Mouse (Mus musculus) forebrain, embryonic 16.5 days (tissue): ENCODE measurements at regions not wholly inside any gene's neighbourhood (a gene's known extent, or its start where the extent isn't known, plus 50 kb on each side); places are given as distances from the start of the nearest gene placed in this dataset.
A peak's percentile ranks its signal among the peaks of the same experiment; 100 is the strongest.

Source experiments
- ATAC-seq: fragments of 200-750 bp; cut with Nextera tagmentation; 2 replicates; pipeline ENCODE4 v1.8.0; 2017; ENCODE audit warnings: mild to moderate bottlenecking, moderate library complexity
- H3K27ac ChIP-seq: fragments of 300-500 bp; sonication (generic); 2 replicates; pipeline ENCODE4 v1.5.1; 2014; ENCODE audit warnings: low read length, control low read depth
- H3K27me3 ChIP-seq: fragments of 300-500 bp; sonication (generic); replicated peaks from 2 replicates; pipeline ENCODE4 v1.6.1; 2014; ENCODE audit warnings: low read length; ENCODE audit not compliant: control insufficient read depth, insufficient read depth
- H3K36me3 ChIP-seq: fragments of 300-500 bp; sonication (generic); 2 replicates; pipeline ENCODE4 v1.6.1; 2014; ENCODE audit not compliant: control insufficient read depth, insufficient read depth
- H3K4me1 ChIP-seq: fragments of 300-500 bp; sonication (generic); replicated peaks from 2 replicates; pipeline ENCODE4 v1.6.1; 2014; ENCODE audit warnings: low read length; ENCODE audit not compliant: control insufficient read depth, insufficient read depth
- H3K4me2 ChIP-seq: fragments of 300-500 bp; sonication (generic); 2 replicates; pipeline ENCODE4 v1.6.1; 2014; ENCODE audit warnings: mild to moderate bottlenecking, low read length, control low read depth
- H3K4me3 ChIP-seq: fragments of 300-500 bp; sonication (generic); replicated peaks from 2 replicates; pipeline ENCODE4 v1.5.1; 2014; ENCODE audit warnings: mild to moderate bottlenecking, low read length, control low read depth
- H3K9ac ChIP-seq: fragments of 300-500 bp; sonication (generic); replicated peaks from 2 replicates; pipeline ENCODE4 v1.6.1; 2014; ENCODE audit warnings: low read depth, low read length, control low read depth
- H3K9me3 ChIP-seq: fragments of 300-500 bp; sonication (generic); 2 replicates; pipeline ENCODE4 v1.6.1; 2016; ENCODE audit warnings: low read length; ENCODE audit not compliant: control insufficient read depth
- WGBS: fragments of 180-500 bp; shearing (Covaris S2); extraction: QIAGEN DNeasy Blood & Tissue Kit; methylation state at CpG from one replicate; pipeline ENCODE4 v1.1.7; 2014; 5-methylcytosine and 5-hydroxymethylcytosine counted together

DNA sequence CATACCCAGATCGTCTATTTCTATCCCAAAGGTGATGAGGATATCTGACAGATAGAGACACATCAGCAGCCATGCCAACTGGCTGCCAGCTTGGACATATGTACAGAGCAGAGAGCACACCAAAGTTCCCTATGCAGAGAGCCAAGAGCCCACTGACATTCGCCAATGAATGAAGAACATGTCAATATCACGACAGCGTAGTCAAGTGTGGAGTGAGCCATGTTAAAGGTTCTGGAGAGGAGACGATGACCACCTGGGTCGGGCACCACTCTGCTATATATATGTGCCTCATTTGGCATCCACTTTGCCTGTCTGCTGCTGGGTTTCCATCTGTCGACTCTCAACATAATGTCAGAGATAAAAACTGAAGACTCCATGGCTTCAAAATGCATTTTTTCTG lies 159.2 kb upstream of the Gbe1 start:
- no peaks in the 10 kb centered on the region for H3K9me3 ChIP-seq
- H3K9ac ChIP-seq: no peak overlapping the region
- H3K27me3 ChIP-seq: no peaks in the 10 kb centered on the region
- 71% methylated on average over 7 of the region's 7 CpGs for WGBS
- no peak overlapping the region for H3K4me2 ChIP-seq
- no peak overlapping the region for H3K4me3 ChIP-seq
- no peak overlapping the region for H3K27ac ChIP-seq
- no peaks in the 10 kb centered on the region for H3K4me1 ChIP-seq
- no peaks in the 10 kb centered on the region for H3K36me3 ChIP-seq
- peak; percentile 47 for ATAC-seq

DNA sequence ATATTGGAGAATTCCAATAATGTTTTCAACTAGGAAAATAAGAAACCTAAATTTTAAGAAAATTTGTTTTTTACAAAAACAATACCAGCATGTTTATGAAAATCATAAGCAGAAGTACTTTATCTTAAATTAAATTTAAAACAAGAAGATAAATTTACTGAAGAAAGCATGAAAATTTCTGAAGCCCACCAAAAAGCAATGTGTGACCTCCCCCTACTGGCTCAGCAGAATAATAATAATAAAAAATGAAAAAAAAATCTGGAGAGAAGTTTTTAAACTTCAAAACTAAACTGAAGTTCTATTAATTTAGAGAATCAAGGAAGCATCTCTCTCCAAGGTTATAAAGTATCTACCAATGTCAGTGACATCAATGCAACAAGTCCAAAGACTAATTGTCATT lies 153.2 kb upstream of the Gbe1 start:
- no peak overlapping the region for H3K4me2 ChIP-seq
- no peaks in the 10 kb centered on the region for H3K27me3 ChIP-seq
- H3K36me3 ChIP-seq: no peaks in the 10 kb centered on the region
- no peak overlapping the region for H3K4me3 ChIP-seq
- H3K27ac ChIP-seq: no peak overlapping the region
- ATAC-seq: no peak
- no peaks in the 10 kb centered on the region for H3K4me1 ChIP-seq
- no peak overlapping the region for H3K9ac ChIP-seq
- H3K9me3 ChIP-seq: no peaks in the 10 kb centered on the region

DNA sequence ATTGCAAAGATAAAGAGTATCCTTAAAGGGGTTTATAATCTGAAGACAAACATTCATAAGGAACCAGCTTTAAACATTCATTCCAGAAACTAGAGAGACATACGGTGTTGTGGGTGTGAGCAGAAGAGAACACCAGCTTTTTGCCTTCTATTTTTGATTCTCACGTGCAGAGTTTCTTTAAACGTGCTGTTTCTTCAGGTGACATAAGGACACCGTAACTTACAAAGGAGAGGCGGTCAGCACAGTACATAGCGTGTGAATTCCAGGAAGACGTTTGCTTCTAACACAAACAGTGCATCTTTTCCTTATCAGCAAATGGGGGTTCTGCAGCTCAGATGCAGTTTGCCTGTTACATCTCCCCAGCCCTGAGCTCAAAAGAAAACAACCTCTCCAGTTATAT lies 138.6 kb upstream of the Gbe1 start:
- 85% methylated on average over 7 of the region's 7 CpGs for whole genome bisulfite sequencing
- no peak overlapping the region for H3K27ac ChIP-seq
- no peaks in the 10 kb centered on the region for H3K36me3 ChIP-seq
- no peaks in the 10 kb centered on the region for H3K27me3 ChIP-seq
- ATAC-seq: no peak
- no peak overlapping the region for H3K4me3 ChIP-seq
- H3K9ac ChIP-seq: no peak overlapping the region
- no peak overlapping the region for H3K4me2 ChIP-seq
- no peaks in the 10 kb centered on the region for H3K4me1 ChIP-seq
- H3K9me3 ChIP-seq: no peaks in the 10 kb centered on the region

DNA sequence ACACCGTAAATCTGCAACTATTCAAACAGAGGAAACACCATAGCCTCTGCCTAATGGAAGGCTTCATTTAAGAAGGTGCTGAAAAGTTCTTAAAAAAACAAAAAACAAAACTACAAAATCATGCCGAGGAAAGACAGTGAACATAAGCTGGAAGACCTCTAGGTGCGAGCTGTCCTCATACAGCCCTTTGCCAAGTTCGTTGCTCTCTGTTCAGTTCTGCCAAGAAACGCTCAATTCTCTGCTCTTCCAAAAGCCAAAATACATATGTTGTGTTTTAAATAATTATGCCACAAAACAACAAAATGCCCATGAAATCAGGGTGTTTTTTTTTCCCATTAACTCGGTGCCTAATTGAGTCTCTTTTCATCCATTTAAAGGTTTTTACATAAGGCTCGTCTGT lies 134.8 kb upstream of the Gbe1 start:
- ATAC-seq: peak; percentile 52; the same call in 1 of the 2 replicates
- Histone ChIP-seq H3K9ac (no peak overlapping the region), H3K4me2 (no peak overlapping the region), H3K36me3 (no peaks in the 10 kb centered on the region), H3K9me3 (no peaks in the 10 kb centered on the region), H3K27ac (no peak overlapping the region), H3K27me3 (no peaks in the 10 kb centered on the region), H3K4me1 (no peaks in the 10 kb centered on the region), H3K4me3 (no peak overlapping the region)
- WGBS: 34% methylated on average over 7 of the region's 7 CpGs

DNA sequence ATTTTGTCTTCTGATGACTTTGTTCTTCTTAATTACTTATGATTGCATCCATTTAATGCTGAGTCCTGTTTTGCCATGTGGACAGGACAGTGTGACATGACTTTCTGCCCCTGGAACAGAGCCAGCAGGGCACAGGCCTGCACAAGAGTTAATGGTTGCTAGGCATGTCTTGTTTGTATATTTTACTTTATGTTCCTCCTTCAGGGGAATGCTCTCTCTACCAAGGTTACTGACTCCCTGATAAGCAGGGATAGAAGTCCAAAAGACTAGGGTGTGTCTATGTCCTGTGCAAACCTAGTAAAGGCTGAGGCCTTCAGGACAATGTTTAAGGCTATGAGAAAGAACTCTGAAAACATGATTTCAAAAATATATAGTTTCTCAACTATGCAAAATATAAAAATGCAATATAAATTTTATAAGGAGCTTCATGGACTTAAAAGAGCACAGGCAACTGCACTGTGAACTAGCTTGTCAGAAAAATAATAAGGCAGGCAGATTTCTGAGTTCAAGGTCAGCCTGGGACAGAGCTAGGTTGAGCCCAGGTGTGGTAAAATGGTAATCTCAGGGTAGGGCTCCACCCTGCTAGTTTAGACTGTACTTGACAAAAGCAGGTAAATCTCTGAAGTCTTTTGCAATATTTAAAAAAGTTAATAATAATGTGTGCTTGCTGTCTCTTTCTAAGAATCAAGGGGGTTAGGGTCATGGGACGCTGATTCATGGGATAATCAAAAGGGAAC lies 99.7 kb upstream of the Gbe1 start:
- H3K9ac ChIP-seq: no peak overlapping the region
- no peak overlapping the region for H3K4me3 ChIP-seq
- no peaks in the 10 kb centered on the region for H3K27me3 ChIP-seq
- H3K4me2 ChIP-seq: no peak overlapping the region
- no peak for ATAC-seq
- no peaks in the 10 kb centered on the region for H3K36me3 ChIP-seq
- H3K27ac ChIP-seq: no peak overlapping the region
- no peaks in the 10 kb centered on the region for H3K4me1 ChIP-seq
- 55% methylated on average over 1 of the region's 1 CpGs for WGBS
- no peaks in the 10 kb centered on the region for H3K9me3 ChIP-seq

DNA sequence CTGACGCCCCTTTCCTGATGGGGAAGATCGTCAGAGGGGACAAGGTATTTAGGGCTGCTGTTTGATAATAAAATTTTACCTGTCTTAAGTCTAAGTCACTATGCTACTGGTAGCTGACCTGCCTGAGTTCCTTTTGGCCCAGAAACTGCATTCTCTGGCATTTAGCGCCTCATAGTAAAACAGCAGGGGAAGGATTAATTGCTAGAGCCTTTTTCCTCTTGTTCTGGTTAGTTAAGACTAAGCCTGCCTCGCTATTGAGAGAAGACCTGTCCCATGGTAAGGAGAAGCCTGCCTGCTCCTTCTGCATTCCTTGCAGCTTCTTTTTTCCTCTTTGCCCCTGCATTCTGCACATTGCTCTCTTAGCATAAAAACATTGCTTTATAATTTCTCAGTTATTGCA lies 98.9 kb upstream of the Gbe1 start:
- Histone ChIP-seq H3K9ac (no peak overlapping the region), H3K27ac (no peak overlapping the region), H3K27me3 (no peaks in the 10 kb centered on the region), H3K4me2 (no peak overlapping the region), H3K9me3 (no peaks in the 10 kb centered on the region), H3K36me3 (no peaks in the 10 kb centered on the region), H3K4me1 (no peaks in the 10 kb centered on the region), H3K4me3 (no peak overlapping the region)
- WGBS: 10% methylated on average over 4 of the region's 4 CpGs
- ATAC-seq: no peak

DNA sequence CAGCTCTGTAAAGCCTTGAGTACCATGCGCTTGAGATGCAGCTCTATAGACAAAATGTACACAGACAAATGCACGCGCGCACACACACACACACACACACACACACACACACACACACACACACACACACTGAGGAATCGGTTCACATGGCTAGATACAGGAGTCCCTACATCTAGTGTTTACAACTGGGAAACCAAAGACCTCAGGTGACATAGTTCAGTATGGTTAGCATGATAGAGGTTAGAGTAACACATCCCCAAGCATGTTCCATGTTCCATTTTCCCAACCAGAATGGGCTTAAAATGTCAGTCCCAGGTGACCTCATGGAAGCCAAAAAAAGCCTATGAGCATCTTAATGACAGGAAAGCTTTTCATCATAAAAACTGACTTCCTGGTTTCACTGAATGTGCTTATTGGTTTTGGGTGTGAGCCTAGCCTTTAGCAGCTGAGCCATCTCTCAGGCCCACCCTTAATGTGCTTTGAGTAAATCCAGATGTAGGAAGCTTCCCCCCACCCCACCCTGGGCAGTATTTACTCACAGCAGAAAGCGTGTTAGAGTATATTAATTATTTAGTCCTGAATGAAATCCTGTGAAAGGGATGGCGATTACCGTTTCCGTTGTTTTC lies 86.0 kb upstream of the Gbe1 start:
- Histone ChIP-seq H3K9me3 (no peaks in the 10 kb centered on the region), H3K36me3 (no peaks in the 10 kb centered on the region), H3K4me3 (no peak overlapping the region), H3K4me1 (0 out of 2 replicates have a peak, but pooled peaks cover 2% of the 10 kb centered on the region), H3K9ac (no peak overlapping the region), H3K4me2 (no peak overlapping the region), H3K27me3 (no peaks in the 10 kb centered on the region), H3K27ac (no peak overlapping the region)
- WGBS: 88% methylated on average over 9 of the region's 9 CpGs
- ATAC-seq: no peak

DNA sequence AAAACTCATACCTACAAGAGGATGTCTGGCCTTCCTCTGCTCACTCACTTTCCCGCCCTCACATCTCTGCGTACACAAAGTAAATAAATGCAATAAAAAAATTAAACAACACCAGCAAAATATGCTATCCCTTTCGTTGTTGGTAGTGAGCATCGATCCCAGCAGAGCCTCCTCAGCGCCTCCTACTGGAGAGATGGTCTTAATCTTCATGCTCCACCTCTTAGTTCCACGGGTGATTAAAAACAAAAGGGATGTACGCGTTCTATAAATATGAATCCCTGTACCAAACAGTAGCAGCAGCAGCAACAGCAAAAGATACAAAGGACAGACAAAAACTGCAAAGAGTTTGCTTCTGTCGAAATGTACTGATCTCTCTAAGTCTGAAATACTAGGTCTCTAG lies 81.0 kb upstream of the Gbe1 start:
- ATAC-seq: no peak
- Histone ChIP-seq H3K4me2 (no peak overlapping the region), H3K36me3 (no peaks in the 10 kb centered on the region), H3K9me3 (no peaks in the 10 kb centered on the region), H3K27ac (no peak overlapping the region), H3K4me1 (0 out of 2 replicates have a peak, but pooled peaks cover 2% of the 10 kb centered on the region), H3K4me3 (no peak overlapping the region), H3K9ac (no peak overlapping the region), H3K27me3 (no peaks in the 10 kb centered on the region)
- 95% methylated on average over 9 of the region's 9 CpGs for WGBS

DNA sequence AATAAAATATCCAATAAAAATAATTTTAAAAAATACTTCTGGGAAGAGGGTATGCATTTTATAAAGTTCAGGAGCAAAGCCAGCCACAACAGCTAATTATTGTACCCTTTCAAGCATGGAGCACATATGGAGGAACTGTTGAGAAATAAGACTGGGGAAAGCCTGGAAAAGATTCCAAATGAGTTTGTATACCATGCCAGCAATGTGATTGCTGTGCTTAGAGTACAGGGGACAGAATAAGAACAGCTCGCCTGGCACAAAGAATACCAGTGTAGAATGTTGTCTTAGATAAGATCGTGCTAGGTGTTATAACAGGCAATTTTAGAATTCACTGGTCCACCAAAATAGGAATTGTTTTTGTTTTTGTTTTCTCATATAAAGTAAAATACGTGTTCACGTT lies 78.6 kb upstream of the Gbe1 start:
- H3K9ac ChIP-seq: no peak overlapping the region
- no peaks in the 10 kb centered on the region for H3K36me3 ChIP-seq
- H3K4me1 ChIP-seq: no peaks in the 10 kb centered on the region
- H3K27me3 ChIP-seq: no peaks in the 10 kb centered on the region
- H3K4me3 ChIP-seq: no peak overlapping the region
- 75% methylated on average over 4 of the region's 4 CpGs for WGBS
- H3K27ac ChIP-seq: no peak overlapping the region
- ATAC-seq: peak; percentile 78
- no peak overlapping the region for H3K4me2 ChIP-seq
- no peaks in the 10 kb centered on the region for H3K9me3 ChIP-seq
